Mouse (Mus musculus) hindbrain, embryonic 12.5 days (tissue): ENCODE results near the gene Ikzf1. TPM values are rescaled to one million over a fixed set of nuclear protein-coding genes. Genes with fewer than 3 reads are reported as not detected.

Experiments
- ATAC-seq: fragments of 200-750 bp; cut with Nextera tagmentation; 2 replicates; pipeline ENCODE4 v1.8.0; 2017; ENCODE audit warnings: moderate TSS enrichment; ENCODE audit not compliant: low FRiP score
- H3K27ac ChIP-seq: fragments of 300-500 bp; sonication (generic); 2 replicates; pipeline ENCODE4 v1.5.1; 2016; ENCODE audit warnings: mild to moderate bottlenecking
- H3K27me3 ChIP-seq: fragments of 300-500 bp; sonication (generic); 2 replicates; pipeline ENCODE4 v1.6.1; 2016; ENCODE audit warnings: mild to moderate bottlenecking
- H3K36me3 ChIP-seq: fragments of 300-500 bp; sonication (generic); 2 replicates; pipeline ENCODE4 v1.6.1; 2016; ENCODE audit warnings: mild to moderate bottlenecking
- H3K4me1 ChIP-seq: fragments of 300-500 bp; sonication (generic); 2 replicates; pipeline ENCODE4 v1.6.1; 2016
- H3K4me2 ChIP-seq: fragments of 300-500 bp; sonication (generic); replicated peaks from 2 replicates; pipeline ENCODE4 v1.6.1; 2016; ENCODE audit warnings: mild to moderate bottlenecking
- H3K4me3 ChIP-seq: fragments of 300-500 bp; sonication (generic); 2 replicates; pipeline ENCODE4 v1.5.1; 2016; ENCODE audit warnings: mild to moderate bottlenecking
- H3K9ac ChIP-seq: fragments of 300-500 bp; sonication (generic); 2 replicates; pipeline ENCODE4 v1.6.1; 2016; ENCODE audit warnings: mild to moderate bottlenecking, moderate library complexity
- H3K9me3 ChIP-seq: fragments of 300-500 bp; sonication (generic); replicated peaks from 2 replicates; pipeline ENCODE4 v1.6.1; 2016; ENCODE audit warnings: mild to moderate bottlenecking
- whole genome bisulfite sequencing: fragments of 180-500 bp; shearing (Covaris S2); methylation state at CpG from one replicate; pipeline ENCODE4 v1.1.7; 2016; 5-methylcytosine and 5-hydroxymethylcytosine counted together
- polyA plus RNA-seq: library from polyadenylated mRNA; unstranded; fragments of >200 nt; fragmentation: Nextera tagmentation; extraction: Ambion mirVana; gene quantifications from 2 replicates; pipeline ENCODE4 v1.2.1, GENCODE M21; 2016

Ikzf1 gene
- polyA plus RNA-seq, 1 experiment from 2014 or later = 0.94 TPM

DNA sequence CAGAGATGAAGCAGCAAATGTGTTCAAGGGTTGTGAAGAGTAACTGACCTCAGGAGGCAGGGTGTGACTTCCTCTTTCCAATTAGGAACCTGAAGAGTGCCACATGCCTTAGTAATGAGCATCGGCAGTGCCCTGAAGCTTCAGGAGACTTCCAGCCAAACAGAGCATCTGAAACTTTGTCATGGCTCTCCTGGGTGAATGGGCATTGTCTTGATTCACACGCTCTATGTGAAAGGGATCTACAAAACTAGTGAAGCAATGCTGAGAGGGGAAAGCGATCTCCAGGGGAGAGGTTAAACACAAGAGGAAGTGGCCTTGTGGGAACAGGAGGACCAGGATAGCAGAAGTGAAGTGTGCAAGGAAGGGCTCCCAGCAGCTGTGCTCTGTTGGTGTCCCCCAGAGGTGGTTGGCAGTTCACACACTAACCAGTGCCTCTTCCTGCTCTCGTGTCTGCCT, 78.4 kb downstream of the Ikzf1 start:
- 67% methylated on average over 4 of the region's 4 CpGs for WGBS
- Histone ChIP-seq H3K9me3 (no peaks in the 10 kb centered on the region), H3K27ac (no peak overlapping the region), H3K9ac (no peak overlapping the region), H3K4me1 (no peaks in the 10 kb centered on the region), H3K4me3 (no peak overlapping the region), H3K4me2 (no peak overlapping the region), H3K36me3 (no peaks in the 10 kb centered on the region), H3K27me3 (no peaks in the 10 kb centered on the region)
- no peak for ATAC-seq

DNA sequence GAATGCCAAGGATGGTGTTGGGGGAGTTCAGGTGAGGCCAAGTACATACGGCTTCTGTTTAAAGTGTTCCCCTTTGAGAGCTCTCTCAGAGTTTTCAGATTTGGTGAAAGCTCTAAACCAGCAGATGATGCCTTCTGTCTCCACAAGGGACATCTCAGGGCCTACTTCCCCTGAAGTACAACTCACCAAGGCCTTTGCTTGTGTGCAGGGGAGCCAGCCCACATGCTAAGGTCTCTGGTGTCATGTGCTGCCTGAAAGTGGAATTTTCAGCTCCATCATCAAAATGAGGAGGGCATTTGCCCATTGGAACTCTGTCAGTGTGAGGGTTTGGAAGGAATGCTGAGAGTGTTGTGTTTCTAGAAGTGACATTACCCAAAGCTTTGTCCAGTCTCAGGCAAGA, 80.6 kb downstream of the Ikzf1 start:
- Histone ChIP-seq H3K4me2 (no peak overlapping the region), H3K27me3 (no peaks in the 10 kb centered on the region), H3K27ac (no peak overlapping the region), H3K9me3 (no peaks in the 10 kb centered on the region), H3K36me3 (no peaks in the 10 kb centered on the region), H3K4me1 (no peaks in the 10 kb centered on the region), H3K9ac (no peak overlapping the region), H3K4me3 (no peak overlapping the region)
- WGBS = 92% methylated on average over 1 of the region's 1 CpGs
- no peak for ATAC-seq

DNA sequence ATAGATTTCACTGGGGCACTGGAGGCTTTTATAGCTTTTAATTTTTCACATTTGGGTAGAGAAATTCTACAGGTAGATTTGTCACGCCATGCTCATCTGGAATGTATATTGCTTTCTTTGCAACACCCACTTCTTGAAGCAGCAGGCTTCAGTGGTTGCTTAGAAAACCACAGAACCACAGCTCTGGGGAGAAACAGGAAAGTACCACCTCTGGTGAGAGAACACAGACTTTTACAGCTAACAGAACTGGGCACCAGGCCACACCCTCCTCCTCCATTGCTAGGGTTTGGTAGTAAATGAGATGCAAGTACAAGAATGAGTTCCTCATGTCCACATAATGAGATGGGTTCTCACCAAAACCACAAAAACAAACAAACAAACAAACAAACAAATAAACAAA, 81.3 kb downstream of the Ikzf1 start:
- no peaks in the 10 kb centered on the region for H3K4me1 ChIP-seq
- H3K27me3 ChIP-seq = no peaks in the 10 kb centered on the region
- no peak overlapping the region for H3K4me3 ChIP-seq
- H3K9me3 ChIP-seq = no peaks in the 10 kb centered on the region
- 93% methylated on average over 1 of the region's 1 CpGs for WGBS
- ATAC-seq = no peak
- H3K27ac ChIP-seq = no peak overlapping the region
- H3K36me3 ChIP-seq = no peaks in the 10 kb centered on the region
- no peak overlapping the region for H3K9ac ChIP-seq
- no peak overlapping the region for H3K4me2 ChIP-seq

DNA sequence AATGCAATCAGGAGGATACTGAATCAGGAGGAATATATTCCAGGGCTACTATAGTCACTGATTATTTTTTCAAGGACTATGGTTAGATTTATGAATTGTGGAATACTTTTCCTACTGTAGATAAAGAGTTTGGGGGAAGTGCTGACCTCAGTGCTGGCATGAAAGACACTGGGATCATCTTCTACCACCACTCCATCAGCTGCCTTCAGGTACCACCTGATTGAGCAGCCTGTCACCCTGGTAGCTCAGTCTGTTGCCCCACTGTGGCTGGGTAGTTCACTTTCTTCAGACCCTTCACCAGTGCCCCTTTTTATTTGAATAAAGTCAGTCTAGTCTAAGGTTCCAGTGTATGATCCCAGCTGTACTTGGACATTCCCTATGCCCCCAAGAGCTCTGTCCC, 81.9 kb downstream of the Ikzf1 start:
- no peaks in the 10 kb centered on the region for H3K36me3 ChIP-seq
- H3K9ac ChIP-seq = no peak overlapping the region
- H3K4me3 ChIP-seq = no peak overlapping the region
- H3K27me3 ChIP-seq = no peaks in the 10 kb centered on the region
- no peaks in the 10 kb centered on the region for H3K9me3 ChIP-seq
- H3K4me2 ChIP-seq = no peak overlapping the region
- no peaks in the 10 kb centered on the region for H3K4me1 ChIP-seq
- ATAC-seq = no peak
- H3K27ac ChIP-seq = no peak overlapping the region

DNA sequence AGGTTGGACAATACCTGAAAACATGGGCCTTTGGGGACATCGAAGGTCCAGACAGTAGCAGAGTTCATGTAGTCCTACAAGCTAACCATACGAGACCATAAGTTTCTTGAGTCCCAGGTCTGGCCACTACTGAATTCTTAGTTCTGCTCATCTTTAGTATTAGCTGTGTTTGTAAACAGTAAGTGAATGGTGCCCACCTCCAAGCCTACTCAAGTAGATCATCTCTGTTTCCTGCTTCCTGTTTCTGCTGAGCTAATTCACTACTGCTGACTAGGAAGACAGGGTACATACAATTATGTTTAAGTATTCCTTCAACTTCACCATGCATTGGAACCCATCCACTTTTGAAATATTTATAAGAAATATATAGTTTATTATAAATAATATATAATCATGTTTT, 83.3 kb downstream of the Ikzf1 start:
- Histone ChIP-seq H3K27me3 (no peaks in the 10 kb centered on the region), H3K36me3 (no peaks in the 10 kb centered on the region), H3K4me1 (no peaks in the 10 kb centered on the region), H3K27ac (no peak overlapping the region), H3K9ac (no peak overlapping the region), H3K4me3 (no peak overlapping the region), H3K9me3 (no peaks in the 10 kb centered on the region), H3K4me2 (no peak overlapping the region)
- WGBS = 96% methylated on average over 2 of the region's 2 CpGs
- no peak for ATAC-seq

DNA sequence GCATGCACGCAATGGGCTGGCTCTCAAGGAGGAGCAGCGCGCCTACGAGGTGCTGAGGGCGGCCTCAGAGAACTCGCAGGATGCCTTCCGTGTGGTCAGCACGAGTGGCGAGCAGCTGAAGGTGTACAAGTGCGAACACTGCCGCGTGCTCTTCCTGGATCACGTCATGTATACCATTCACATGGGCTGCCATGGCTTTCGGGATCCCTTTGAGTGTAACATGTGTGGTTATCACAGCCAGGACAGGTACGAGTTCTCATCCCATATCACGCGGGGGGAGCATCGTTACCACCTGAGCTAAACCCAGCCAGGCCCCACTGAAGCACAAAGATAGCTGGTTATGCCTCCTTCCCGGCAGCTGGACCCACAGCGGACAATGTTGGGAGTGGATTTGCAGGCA, 84.5 kb downstream of the Ikzf1 start:
- Histone ChIP-seq H3K9ac (no peak overlapping the region), H3K4me3 (no peak overlapping the region), H3K4me2 (no peak overlapping the region), H3K4me1 (no peaks in the 10 kb centered on the region), H3K27ac (no peak overlapping the region), H3K27me3 (no peaks in the 10 kb centered on the region), H3K36me3 (no peaks in the 10 kb centered on the region), H3K9me3 (no peaks in the 10 kb centered on the region)
- 93% methylated on average over 20 of the region's 20 CpGs for WGBS
- no peak for ATAC-seq

DNA sequence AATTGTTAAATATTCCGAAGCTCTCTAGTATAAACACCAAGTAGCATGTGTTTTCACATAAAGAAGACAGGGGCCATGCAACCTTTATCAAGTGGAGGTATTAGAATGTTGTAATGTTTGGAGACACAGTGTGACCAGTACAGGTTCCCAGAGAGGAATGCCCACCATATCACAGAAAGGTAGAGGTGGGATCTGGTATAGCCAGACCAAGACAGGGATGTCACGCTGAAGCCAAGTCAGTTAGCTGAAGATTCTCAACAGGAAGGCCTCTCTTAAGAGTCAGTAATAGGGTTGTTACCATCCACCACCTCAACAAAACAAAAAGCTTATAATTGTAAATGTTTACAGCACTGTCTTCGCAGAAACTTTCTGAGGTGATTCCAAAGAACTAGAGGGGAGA, 85.9 kb downstream of the Ikzf1 start:
- no peak overlapping the region for H3K9ac ChIP-seq
- 95% methylated on average over 3 of the region's 3 CpGs for WGBS
- ATAC-seq = no peak
- H3K4me3 ChIP-seq = no peak overlapping the region
- no peak overlapping the region for H3K27ac ChIP-seq
- H3K27me3 ChIP-seq = no peaks in the 10 kb centered on the region
- H3K36me3 ChIP-seq = no peaks in the 10 kb centered on the region
- no peak overlapping the region for H3K4me2 ChIP-seq
- H3K4me1 ChIP-seq = no peaks in the 10 kb centered on the region
- H3K9me3 ChIP-seq = no peaks in the 10 kb centered on the region

DNA sequence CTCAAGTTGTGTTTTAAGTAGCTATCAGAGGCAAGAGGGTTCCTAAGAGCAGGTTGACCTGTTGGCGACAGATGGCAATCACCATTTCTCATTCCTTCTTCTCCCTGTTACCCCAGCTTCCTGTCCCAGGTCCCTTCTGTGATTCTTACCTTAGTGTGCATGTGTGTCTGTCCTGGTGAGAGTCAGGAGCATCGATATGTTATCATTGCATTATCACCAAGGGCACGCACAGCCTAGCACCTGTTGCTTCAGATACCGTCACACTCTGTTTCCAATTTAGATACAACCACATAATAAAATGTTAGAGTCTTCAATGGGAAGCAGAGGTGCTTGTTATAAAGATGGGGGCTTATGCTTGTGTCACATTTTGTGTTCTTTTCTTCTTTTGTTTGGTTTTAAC, 87.4 kb downstream of the Ikzf1 start:
- ATAC-seq = no peak
- H3K4me2 ChIP-seq = no peak overlapping the region
- no peak overlapping the region for H3K27ac ChIP-seq
- H3K9me3 ChIP-seq = no peaks in the 10 kb centered on the region
- H3K4me3 ChIP-seq = no peak overlapping the region
- no peaks in the 10 kb centered on the region for H3K4me1 ChIP-seq
- WGBS = 90% methylated on average over 4 of the region's 4 CpGs
- no peak overlapping the region for H3K9ac ChIP-seq
- no peaks in the 10 kb centered on the region for H3K27me3 ChIP-seq
- H3K36me3 ChIP-seq = no peaks in the 10 kb centered on the region

DNA sequence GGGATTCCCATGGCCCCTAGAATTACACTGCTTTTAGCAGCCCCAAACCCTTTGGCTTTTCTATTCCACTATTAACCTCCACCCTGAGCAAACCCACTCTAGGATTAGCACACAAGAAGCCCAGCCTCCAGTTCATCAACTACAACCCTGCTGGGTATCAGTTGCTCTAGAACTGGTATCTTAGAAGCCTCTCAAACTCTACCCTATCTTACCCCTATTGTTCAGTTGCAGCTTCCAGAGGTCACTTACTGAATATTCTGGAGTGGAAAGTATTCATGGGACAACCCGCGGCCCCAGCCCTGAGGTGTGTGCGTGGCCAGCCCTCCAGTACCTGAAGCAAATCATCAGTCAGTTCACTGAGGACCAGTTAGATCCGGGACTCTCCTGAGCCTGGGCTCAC, 89.6 kb downstream of the Ikzf1 start:
- Histone ChIP-seq H3K4me2 (no peak overlapping the region), H3K9ac (no peak overlapping the region), H3K36me3 (no peaks in the 10 kb centered on the region), H3K4me3 (no peak overlapping the region), H3K27ac (no peak overlapping the region), H3K4me1 (no peaks in the 10 kb centered on the region), H3K9me3 (no peaks in the 10 kb centered on the region), H3K27me3 (no peaks in the 10 kb centered on the region)
- ATAC-seq = no peak
- WGBS = 96% methylated on average over 4 of the region's 4 CpGs

DNA sequence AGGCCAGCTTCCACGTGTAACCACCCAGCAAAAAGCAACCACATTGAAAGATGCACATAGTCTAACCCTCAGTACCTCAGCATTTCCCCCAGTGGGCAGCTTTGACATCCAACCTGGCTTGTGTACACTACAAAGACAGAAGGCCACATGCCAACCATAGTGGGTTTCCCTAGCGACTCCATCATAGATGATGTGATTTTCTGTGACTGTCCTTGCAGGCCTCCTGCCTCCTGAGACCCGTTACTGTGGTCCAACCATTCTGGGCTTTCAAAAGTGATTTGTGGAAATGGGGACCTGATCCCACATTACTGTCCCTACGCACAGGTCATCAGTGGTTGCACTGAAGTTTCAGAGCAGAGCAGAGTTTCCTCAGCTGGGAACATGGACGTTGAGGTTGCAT, 90.1 kb downstream of the Ikzf1 start:
- H3K4me2 ChIP-seq = no peak overlapping the region
- H3K27ac ChIP-seq = no peak overlapping the region
- no peaks in the 10 kb centered on the region for H3K4me1 ChIP-seq
- no peak overlapping the region for H3K9ac ChIP-seq
- H3K36me3 ChIP-seq = no peaks in the 10 kb centered on the region
- H3K27me3 ChIP-seq = no peaks in the 10 kb centered on the region
- ATAC-seq = no peak
- H3K9me3 ChIP-seq = no peaks in the 10 kb centered on the region
- WGBS = 89% methylated on average over 5 of the region's 5 CpGs
- H3K4me3 ChIP-seq = no peak overlapping the region

DNA sequence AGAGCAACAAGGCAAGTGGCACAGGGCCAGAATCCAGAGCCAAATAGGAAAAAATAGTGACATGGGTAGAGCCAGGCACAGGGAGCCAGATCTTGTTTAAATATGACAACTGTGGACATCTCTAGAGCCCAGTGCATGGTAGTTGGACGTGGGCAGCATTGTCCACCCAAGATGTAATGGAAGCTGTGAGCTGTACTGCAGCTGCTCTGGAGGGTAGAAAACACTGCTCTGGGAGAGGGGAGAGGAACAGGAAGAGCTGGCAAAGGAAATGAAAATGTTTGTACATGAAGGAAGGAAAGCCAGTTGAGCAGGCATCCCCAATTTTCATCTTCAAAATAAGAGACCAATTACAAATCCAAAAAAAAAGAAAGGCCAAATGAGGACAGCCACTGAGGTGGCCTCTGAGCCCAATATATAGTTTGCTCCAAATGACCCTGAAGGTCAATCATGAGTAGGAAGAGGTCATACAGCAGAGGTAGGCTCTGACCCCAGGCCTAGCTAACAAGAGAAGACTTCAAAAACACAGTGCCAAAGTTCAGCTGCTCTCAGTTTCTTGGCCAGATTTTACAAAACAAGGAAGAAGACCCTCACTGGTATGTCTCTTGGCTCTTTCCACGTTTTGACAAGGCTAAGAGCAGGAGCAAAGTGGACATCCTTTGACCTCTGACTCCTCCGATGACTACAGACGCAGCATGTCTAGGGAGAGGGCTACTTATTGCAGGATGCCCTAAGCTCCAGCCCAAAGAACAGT, 91.4 kb downstream of the Ikzf1 start:
- Histone ChIP-seq H3K36me3 (no peaks in the 10 kb centered on the region), H3K4me1 (no peaks in the 10 kb centered on the region), H3K4me2 (no peak overlapping the region), H3K9ac (no peak overlapping the region), H3K27me3 (no peaks in the 10 kb centered on the region), H3K9me3 (no peaks in the 10 kb centered on the region), H3K27ac (no peak overlapping the region), H3K4me3 (no peak overlapping the region)
- 68% methylated on average over 4 of the region's 4 CpGs for WGBS
- ATAC-seq = no peak

DNA sequence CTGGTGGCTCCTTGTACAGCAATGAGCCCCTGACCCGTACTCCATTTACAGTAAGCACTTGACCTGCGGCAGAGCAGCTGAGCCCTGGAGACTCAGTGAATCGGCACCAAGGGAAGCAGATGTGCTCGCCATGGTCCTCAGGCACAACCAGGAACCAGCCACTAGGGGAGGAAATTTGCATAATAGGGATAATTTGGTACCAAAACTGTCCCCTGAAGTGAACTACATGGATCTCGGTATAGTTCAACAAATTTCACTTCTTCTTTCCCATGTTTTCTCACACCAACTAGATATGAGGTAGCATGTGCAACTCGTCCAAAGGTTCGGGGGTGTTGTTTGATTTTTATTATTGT, 92.0 kb downstream of the Ikzf1 start:
- no peak overlapping the region for H3K27ac ChIP-seq
- H3K27me3 ChIP-seq = no peaks in the 10 kb centered on the region
- 75% methylated on average over 7 of the region's 7 CpGs for WGBS
- H3K4me3 ChIP-seq = no peak overlapping the region
- no peak overlapping the region for H3K9ac ChIP-seq
- H3K4me1 ChIP-seq = no peaks in the 10 kb centered on the region
- H3K9me3 ChIP-seq = no peaks in the 10 kb centered on the region
- no peak overlapping the region for H3K4me2 ChIP-seq
- H3K36me3 ChIP-seq = no peaks in the 10 kb centered on the region
- no peak for ATAC-seq

DNA sequence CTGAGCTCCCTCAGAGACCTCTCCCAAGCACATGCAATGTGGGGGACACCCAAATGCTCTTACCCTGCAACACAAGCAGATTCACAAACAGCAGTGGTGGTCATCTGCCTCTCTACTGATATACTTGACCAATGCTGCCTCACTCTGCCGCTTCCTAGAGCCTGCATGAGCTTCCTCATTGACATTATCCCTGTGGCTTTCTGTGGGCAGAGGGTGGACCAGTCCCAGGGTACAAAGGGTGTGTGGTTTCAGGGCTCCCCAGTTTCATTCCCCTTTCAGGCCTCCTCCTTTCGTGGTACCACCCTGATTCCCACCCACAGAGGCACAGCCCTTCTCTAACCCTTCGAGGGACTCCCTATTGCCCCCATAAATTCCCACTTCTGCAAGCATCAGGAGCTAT, 92.4 kb downstream of the Ikzf1 start:
- H3K36me3 ChIP-seq = no peaks in the 10 kb centered on the region
- H3K9ac ChIP-seq = no peak overlapping the region
- no peak overlapping the region for H3K27ac ChIP-seq
- no peak overlapping the region for H3K4me2 ChIP-seq
- H3K4me3 ChIP-seq = no peak overlapping the region
- no peaks in the 10 kb centered on the region for H3K9me3 ChIP-seq
- WGBS = 83% methylated on average over 3 of the region's 3 CpGs
- ATAC-seq = no peak
- no peaks in the 10 kb centered on the region for H3K27me3 ChIP-seq
- no peaks in the 10 kb centered on the region for H3K4me1 ChIP-seq
